Mouse (Mus musculus) liver, postnatal 0 days (tissue): ENCODE measurements around the gene Smarcd3.

Source experiments
- CTCF ChIP-seq: sonication (generic); IDR thresholded peaks from 2 replicates; pipeline ENCODE4 v1.5.1; 2016; ENCODE audit warnings: antibody characterized with exemption, low read depth
- EP300 ChIP-seq: IDR thresholded peaks from 2 replicates; pipeline ENCODE4 v1.6.1; 2016; ENCODE audit warnings: antibody characterized with exemption, low read depth, mild to moderate bottlenecking

DNA sequence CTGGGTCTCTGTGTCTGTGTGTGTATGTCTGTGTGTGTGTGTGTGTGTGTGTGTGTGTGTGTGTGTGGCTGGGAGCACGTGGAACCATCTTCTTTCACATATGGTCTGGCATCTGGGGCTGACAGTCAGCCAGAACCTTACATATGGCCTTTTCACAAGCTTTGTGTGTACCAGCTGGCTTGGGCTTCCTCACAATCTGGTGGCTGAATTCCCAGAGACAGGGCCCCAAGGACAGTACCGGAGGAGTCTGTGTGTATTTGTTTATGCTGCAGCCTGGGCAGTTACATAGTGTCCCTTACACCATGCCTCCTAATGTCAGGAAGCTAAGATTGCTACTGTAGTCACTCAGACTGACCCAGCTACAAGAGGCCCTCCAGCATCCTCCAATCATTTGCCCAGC is 32.9 kb upstream of the Smarcd3 start:
- TF ChIP-seq CTCF (no peak), EP300 (no peak)
